Mouse (Mus musculus): ENCODE results near the gene Tnfrsf26.

Tnfrsf26 gene

DNA sequence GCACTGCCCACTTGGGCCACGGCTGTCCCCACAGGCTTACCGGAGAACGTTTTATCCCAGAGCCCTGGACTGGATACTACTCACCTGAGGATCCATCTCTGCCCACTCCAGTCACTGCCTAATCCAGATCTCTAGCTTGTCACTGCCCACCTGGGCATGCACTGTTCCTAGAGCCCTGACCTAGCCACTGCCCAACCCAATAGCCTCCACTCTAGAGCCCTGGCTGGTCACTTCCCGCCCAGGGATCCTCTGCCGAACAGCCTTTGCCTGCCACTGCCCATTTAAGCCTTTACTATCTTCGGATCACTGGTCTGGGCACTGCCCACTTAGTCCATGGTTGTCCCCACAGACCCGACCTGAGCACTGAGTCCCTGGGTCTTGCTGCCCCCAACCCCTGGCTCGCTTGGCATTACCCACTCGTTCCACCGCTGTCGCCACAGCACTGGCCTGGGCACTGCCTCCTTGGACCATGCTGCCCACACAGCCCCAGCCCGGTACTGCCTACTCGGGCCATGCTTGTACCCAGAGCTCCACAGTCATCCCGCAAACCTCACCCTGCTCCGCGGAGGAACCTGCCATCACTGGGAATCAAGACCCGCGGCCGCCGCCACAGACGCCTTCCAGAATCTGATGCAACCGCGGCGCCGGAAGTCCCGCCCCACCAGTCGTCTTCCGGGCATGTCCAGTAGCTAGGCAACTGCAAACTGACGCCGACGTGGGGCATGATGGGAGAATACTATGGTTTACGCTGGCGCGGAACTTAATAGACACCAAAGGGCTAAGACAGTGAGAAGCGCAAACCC, 28.9 kb downstream of the Tnfrsf26 start, which contains the start of gene Cars:
TSS of gene Cars (minus strand) at position 663 of the 803 bp plus-strand sequence.
- peak; percentile 92 to 94 for DNase-seq (ENCODE audit: low spot score in 2 of 2)

DNA sequence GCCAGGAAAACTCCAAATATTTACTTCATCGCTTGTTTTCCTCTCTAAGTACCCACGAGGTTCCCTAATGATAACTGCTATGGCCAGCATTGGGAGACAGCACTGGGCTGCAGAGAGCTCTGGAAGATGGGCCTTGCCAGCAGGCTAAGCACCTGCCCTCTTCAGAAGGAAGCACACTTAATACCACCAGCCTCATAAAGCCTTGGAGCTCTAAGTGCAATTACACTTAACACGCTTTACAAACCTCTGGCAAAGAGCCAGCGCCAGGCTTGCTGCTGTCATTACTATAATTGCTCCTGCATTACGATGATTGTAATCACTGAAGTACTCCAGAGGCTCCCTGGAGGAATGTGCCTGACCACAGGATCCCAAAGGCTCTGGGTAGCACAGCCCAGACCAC, 33.7 kb downstream of the Tnfrsf26 start:
- no peak for DNase-seq (ENCODE audit: low spot score in 2 of 2)

DNA sequence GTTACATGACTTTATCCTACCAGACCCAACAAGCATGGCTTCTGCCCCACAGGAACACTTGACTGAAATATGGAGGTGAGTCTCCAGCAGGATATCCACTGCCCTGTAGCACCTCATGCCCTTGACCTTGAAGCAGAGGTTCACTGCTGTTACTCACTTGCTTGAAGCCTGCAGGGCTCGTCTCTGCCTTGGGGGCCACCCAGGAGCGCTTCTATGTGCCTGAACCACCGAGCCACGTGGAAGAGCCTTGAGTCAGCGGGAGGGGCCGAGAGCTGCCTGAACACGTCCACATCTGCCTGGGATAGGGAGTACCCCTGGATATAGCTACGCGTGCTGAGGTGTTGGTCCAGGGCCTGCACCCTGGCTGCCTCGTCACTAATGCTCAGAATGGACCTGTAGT, 36.3 kb downstream of the Tnfrsf26 start:
- no peak for DNase-seq (ENCODE audit: low spot score in 2 of 2)

DNA sequence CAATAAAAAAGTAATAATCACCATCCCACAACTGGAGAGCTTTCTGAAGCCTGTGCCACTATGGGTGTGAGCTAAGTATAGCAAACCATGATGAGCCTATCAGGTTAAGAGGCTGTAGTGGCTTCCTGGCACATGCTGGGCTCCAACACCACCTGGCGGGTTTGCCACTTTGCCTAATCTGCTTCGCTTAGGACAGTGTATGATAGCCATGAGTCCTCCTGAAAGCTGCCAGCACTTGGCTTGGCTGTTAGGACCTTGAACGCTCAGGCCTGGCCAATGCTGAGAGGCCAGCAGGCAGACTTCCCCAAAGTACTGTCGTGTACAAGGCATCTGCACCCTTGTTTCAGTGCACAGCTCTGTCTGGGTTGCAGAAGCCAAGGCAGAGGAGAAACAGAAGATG, 40.5 kb downstream of the Tnfrsf26 start:
- DNase-seq (ENCODE audit: low spot score in 2 of 2), result no peak

DNA sequence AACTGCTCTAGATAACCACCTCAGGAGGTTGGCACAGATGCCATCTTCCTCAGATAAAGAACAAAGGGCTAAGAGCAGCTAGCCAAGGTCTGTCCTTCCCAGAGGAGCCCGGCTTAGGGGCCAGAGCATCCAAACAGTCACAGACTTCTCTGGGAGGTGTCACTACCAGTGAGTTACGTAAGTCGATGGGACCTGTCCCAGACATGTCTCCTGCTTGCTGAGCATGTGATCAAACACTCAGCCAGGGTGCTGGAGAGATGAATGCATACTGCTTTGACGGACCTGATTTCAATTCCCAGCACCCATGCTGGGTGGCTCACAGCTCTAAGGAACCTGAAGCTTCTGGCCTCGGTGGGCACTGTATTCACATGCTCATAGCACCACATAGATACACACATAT, 40.9 kb downstream of the Tnfrsf26 start:
- DNase-seq (ENCODE audit: low spot score in 2 of 2), result no peak

DNA sequence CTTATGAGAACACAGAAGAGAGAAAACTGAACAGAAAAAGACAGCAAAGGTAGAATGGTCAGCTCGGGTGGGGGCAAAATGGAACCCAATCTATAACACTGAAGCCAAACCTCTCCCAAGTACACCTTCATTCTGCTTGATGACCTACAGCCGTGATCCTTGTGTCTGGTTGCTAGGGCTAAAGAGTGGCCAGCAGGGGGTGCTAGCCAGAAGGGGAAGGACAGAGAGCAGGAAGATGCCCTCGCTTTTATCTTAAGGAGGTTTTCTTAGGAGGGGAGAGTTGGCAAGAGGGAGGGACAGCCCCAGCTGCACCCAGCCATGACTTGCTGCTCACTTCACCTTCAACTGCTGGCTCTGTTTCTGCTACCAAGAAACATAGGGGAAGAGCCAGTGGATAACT, 44.6 kb downstream of the Tnfrsf26 start:
- peak; percentile 57 to 79 for DNase-seq (ENCODE audit: low spot score in 2 of 2)

DNA sequence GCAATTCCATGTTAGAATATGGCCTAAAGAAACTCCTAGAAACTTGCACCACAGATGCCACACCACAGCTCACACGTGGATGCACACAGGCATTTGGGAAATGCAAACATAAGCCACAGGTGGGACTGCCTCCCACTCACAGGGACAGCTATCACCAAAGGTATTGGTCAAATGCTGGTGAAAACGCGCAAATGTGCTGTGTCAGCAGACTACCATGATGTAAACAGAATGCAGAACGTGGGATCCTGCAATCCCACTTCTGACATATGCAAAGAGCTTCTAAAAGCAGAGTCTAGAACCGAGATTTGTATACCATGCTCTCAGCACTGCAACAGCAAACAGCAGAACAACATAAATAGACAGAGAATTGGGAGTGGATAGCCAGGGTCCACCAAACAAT, 45.5 kb downstream of the Tnfrsf26 start:
- DNase-seq (ENCODE audit: low spot score in 2 of 2), result no peak

DNA sequence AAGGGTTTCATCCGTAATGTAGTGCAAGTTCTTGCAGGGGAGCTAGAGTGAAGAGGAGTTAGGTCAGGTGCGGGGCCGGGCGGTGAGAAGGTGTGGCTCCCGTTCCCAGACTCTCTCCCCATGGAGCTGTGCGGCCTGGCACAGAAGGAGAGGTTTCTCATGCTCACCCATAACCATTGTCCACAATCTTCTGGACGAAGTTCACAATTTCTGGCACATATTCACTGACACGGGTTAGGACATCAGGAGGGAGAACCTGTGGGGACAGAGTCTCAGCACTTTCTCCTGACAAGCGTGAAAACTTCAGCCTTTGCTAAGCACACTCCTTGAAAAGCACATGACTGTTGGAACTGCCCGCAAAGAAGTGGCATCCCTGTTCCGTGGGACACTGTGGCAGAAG, 52.8 kb downstream of the Tnfrsf26 start:
- no peak for DNase-seq (ENCODE audit: low spot score in 2 of 2)

DNA sequence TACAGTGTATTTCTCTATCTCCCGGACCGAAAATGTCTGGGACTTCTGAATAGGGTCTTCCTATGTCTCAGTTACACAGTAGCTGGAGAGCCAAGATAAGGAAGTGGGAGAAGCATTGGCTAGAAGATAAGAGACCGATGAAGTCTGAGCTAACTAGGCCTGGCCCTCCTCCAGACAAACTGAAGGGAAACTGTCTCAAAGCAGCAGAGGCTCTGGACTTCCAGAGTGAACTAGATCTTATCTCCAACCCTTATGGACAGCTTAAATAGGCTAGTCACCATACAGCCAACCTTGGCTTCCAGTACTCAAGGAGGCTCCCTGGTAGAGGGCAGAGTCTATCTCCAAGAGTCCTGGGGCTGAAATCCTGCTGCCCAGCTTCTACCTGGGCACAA, 62.9 kb downstream of the Tnfrsf26 start:
- no peak for DNase-seq (ENCODE audit: low spot score in 2 of 2)

DNA sequence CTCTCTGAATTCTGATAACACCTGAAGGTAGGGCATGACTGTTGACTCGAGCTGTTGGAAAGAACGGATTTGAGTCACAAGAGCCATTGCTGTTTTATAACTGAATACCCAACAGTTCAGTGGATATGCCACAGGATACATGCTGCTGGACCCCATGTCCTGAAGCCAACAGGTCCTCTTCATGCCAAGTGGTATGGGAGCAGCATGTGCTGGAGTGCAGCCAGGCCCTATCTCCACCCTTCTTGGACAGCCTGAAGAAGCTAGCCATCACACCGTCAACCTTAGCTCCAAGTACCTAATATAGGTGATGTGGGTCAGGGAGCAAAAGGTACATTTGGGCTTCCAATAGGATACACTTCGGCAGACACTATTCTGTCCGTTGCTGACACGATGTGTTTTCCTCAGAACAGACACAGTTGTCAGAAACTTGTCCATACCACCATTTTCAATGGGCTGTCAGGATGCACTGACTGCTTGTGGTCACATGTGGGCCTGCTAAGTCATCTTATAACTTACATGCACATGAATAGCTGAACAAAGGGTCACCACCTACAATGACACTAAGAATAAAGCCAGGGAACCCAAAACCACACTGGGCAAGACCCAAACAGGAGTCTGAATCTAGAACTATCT, 63.4 kb downstream of the Tnfrsf26 start:
- DNase-seq (ENCODE audit: low spot score in 2 of 2), result no peak

DNA sequence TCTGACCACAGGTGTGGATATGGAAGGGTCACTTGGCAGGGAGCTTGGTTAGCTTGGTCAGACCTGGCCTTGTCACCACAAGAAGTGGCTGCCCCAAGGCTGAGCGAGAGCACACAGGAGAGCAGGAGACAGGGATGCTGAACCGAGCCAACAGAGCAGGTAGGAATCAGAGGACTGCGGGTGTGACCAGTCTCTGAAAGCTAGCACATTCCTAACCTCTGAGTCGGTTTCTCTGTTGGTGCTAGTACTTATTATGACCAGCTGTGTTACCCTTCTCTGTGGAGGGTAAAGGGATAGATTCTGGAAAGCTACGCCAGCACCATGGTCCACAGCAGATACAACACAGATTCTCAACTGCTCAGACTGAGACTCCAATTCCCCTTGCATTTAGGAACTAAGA, 64.7 kb downstream of the Tnfrsf26 start:
- DNase-seq (ENCODE audit: low spot score in 2 of 2), result no peak
